Mouse (Mus musculus): ENCODE data around the gene Exoc3l4. TPM values are rescaled to one million over a fixed set of nuclear protein-coding genes. Genes with fewer than 3 reads are reported as not detected.

Gene Exoc3l4
- total RNA-seq, 4 experiments from 2014 or later: 1.7 to 2.5 (median 2.0) TPM

GRCm38 (mm10) chr12:111448931-111449705, 32.3 kb downstream of the Exoc3l4 start:
- DNase-seq (ENCODE audit: low spot score in 2 of 2): no peak

GRCm38 (mm10) chr12:111450359-111450758, 33.5 kb downstream of the Exoc3l4 start:
- DNase-seq (ENCODE audit: low spot score in 2 of 2): no peak

GRCm38 (mm10) chr12:111451561-111451960, 34.7 kb downstream of the Exoc3l4 start:
- DNase-seq (ENCODE audit: low spot score in 2 of 2): no peak

- DNase-seq (ENCODE audit: low spot score in 2 of 2): no peak
Measured at GRCm38 (mm10) chr12:111454021-111454420, 37.2 kb downstream of the Exoc3l4 start.

GRCm38 (mm10) chr12:111454543-111455280, 37.9 kb downstream of the Exoc3l4 start:
- DNase-seq (ENCODE audit: low spot score in 2 of 2): no peak

- DNase-seq (ENCODE audit: low spot score in 2 of 2): no peak
Measured at GRCm38 (mm10) chr12:111455311-111455846, 38.6 kb downstream of the Exoc3l4 start.

GRCm38 (mm10) chr12:111455860-111456259, 39.0 kb downstream of the Exoc3l4 start:
- DNase-seq (ENCODE audit: low spot score in 2 of 2): no peak

- no peak for DNase-seq (ENCODE audit: low spot score in 2 of 2)
Measured at GRCm38 (mm10) chr12:111457742-111458141, 40.9 kb downstream of the Exoc3l4 start.

- no peak for DNase-seq (ENCODE audit: low spot score in 2 of 2)
Measured at GRCm38 (mm10) chr12:111463570-111463969, 46.8 kb downstream of the Exoc3l4 start.

GRCm38 (mm10) chr12:111466369-111466768, 49.6 kb downstream of the Exoc3l4 start:
- DNase-seq (ENCODE audit: low spot score in 2 of 2): no peak

GRCm38 (mm10) chr12:111468206-111468605, 51.4 kb downstream of the Exoc3l4 start:
- no peak for DNase-seq (ENCODE audit: low spot score in 2 of 2)

GRCm38 (mm10) chr12:111469507-111469906, 52.7 kb downstream of the Exoc3l4 start:
- DNase-seq (ENCODE audit: low spot score in 2 of 2): no peak

GRCm38 (mm10) chr12:111471119-111471518, 54.3 kb downstream of the Exoc3l4 start:
- no peak for DNase-seq (ENCODE audit: low spot score in 2 of 2)

GRCm38 (mm10) chr12:111471721-111472120, 54.9 kb downstream of the Exoc3l4 start:
- no peak for DNase-seq (ENCODE audit: low spot score in 2 of 2)

GRCm38 (mm10) chr12:111472886-111473285, 56.1 kb downstream of the Exoc3l4 start:
- no peak for DNase-seq (ENCODE audit: low spot score in 2 of 2)

- no peak for DNase-seq (ENCODE audit: low spot score in 2 of 2)
Measured at GRCm38 (mm10) chr12:111474384-111474783, 57.6 kb downstream of the Exoc3l4 start.

GRCm38 (mm10) chr12:111474893-111475643, 58.3 kb downstream of the Exoc3l4 start:
- DNase-seq (ENCODE audit: low spot score in 2 of 2): peak in 1 of 2 experiments; percentile 25

GRCm38 (mm10) chr12:111478924-111479323, 62.1 kb downstream of the Exoc3l4 start:
- no peak for DNase-seq (ENCODE audit: low spot score in 2 of 2)

GRCm38 (mm10) chr12:111479917-111480316, 63.1 kb downstream of the Exoc3l4 start:
- no peak for DNase-seq (ENCODE audit: low spot score in 2 of 2)
